Mouse (Mus musculus) forebrain, postnatal 0 days (tissue): ENCODE measurements around the gene Tmem178b. TPM values are rescaled to one million over a fixed set of nuclear protein-coding genes. Genes with fewer than 3 reads are reported as not detected.

ENCODE experiments used
- ATAC-seq: fragments of 200-750 bp; cut with Nextera tagmentation; 2 replicates; pipeline ENCODE4 v1.8.0; 2017; ENCODE audit warnings: mild to moderate bottlenecking, moderate library complexity
- DNase-seq: peaks from one replicate; pipeline ENCODE4 v3.0.0-alpha.2; 2015
- H3K27ac ChIP-seq: fragments of 300-500 bp; sonication (generic); 2 replicates; pipeline ENCODE4 v1.5.1; 2014; ENCODE audit warnings: low read depth, mild to moderate bottlenecking, antibody characterized with exemption, low read length, moderate library complexity, mixed read lengths
- H3K27me3 ChIP-seq: fragments of 300-500 bp; sonication (generic); 2 replicates; pipeline ENCODE4 v1.6.1; 2014; ENCODE audit warnings: mild to moderate bottlenecking, low read length, mixed read lengths; ENCODE audit not compliant: insufficient read depth
- H3K36me3 ChIP-seq: fragments of 300-500 bp; sonication (generic); 2 replicates; pipeline ENCODE4 v1.6.1; 2014; ENCODE audit warnings: mild to moderate bottlenecking, moderate library complexity; ENCODE audit not compliant: insufficient read depth
- H3K4me1 ChIP-seq: fragments of 300-500 bp; sonication (generic); 2 replicates; pipeline ENCODE4 v1.6.1; 2014; ENCODE audit warnings: antibody characterized with exemption; ENCODE audit not compliant: insufficient read depth
- H3K4me2 ChIP-seq: fragments of 300-500 bp; sonication (generic); 2 replicates; pipeline ENCODE4 v1.6.1; 2014; ENCODE audit warnings: low read depth, mild to moderate bottlenecking, moderate library complexity
- H3K4me3 ChIP-seq: fragments of 300-500 bp; sonication (generic); 2 replicates; pipeline ENCODE4 v1.5.1; 2014; ENCODE audit warnings: low read depth, low read length, mixed read lengths
- H3K9ac ChIP-seq: fragments of 300-500 bp; sonication (generic); 2 replicates; pipeline ENCODE4 v1.6.1; 2014; ENCODE audit warnings: mild to moderate bottlenecking
- H3K9me3 ChIP-seq: fragments of 300-500 bp; sonication (generic); 2 replicates; pipeline ENCODE4 v1.6.1; 2016; ENCODE audit warnings: low read length
- CTCF ChIP-seq: sonication (generic); IDR thresholded peaks from 2 replicates; pipeline ENCODE4 v1.5.1; 2016; ENCODE audit warnings: antibody characterized with exemption, control low read depth, low read depth
- WGBS: fragments of 180-500 bp; shearing (Covaris S2); extraction: QIAGEN DNeasy Blood & Tissue Kit; methylation state at CpG from one replicate; pipeline ENCODE4 v1.1.7; 2014; 5-methylcytosine and 5-hydroxymethylcytosine counted together
- polyA plus RNA-seq: library from polyadenylated mRNA; unstranded; fragments of >200 nt; fragmentation: Nextera tagmentation; extraction: Ambion mirVana; gene quantifications from 2 replicates; pipeline ENCODE4 v1.2.1, GENCODE M21; 2015
- total RNA-seq: library from RNA; depleted of rRNA; stranded (reverse); fragments of >200 nt; gene quantifications from 2 replicates; pipeline ENCODE4 v1.2.3, GENCODE M21; 2014

Tmem178b gene
- total and polyA plus RNA-seq, 2 experiments from 2014 or later = 25.1 to 133 TPM

- no peak overlapping the region for H3K4me3 ChIP-seq
- no peak overlapping the region for H3K9ac ChIP-seq
- no peak overlapping the region for H3K4me2 ChIP-seq
- no peaks in the 10 kb centered on the region for H3K9me3 ChIP-seq
- H3K27ac ChIP-seq = no peak overlapping the region
- DNase-seq (peak; percentile 51), ATAC-seq (peak; percentile 58; the same call in 1 of the 2 replicates)
- 55% methylated on average over 13 of the region's 13 CpGs for WGBS
- H3K36me3 ChIP-seq = no peaks in the 10 kb centered on the region
- H3K27me3 ChIP-seq = no peaks in the 10 kb centered on the region
- H3K4me1 ChIP-seq = peaks cover 7% of the 10 kb centered on the region; the same call in 1 of the 2 replicates
- TF ChIP-seq CTCF = peak; percentile 62
Measured at GRCm38 (mm10) chr6:40236841-40237765, 364.0 kb downstream of the Tmem178b start.

- Histone ChIP-seq H3K9ac (no peak overlapping the region), H3K9me3 (no peaks in the 10 kb centered on the region), H3K4me2 (no peak overlapping the region), H3K27ac (no peak overlapping the region), H3K27me3 (no peaks in the 10 kb centered on the region), H3K4me3 (no peak overlapping the region), H3K4me1 (peaks cover 7% of the 10 kb centered on the region; the same call in 1 of the 2 replicates), H3K36me3 (no peaks in the 10 kb centered on the region)
- WGBS = 67% methylated on average over 3 of the region's 3 CpGs
- TF ChIP-seq CTCF = no peak
- ATAC-seq (no peak), DNase-seq (no peak)
Measured at GRCm38 (mm10) chr6:40238857-40239256, 365.8 kb downstream of the Tmem178b start.

GRCm38 (mm10) chr6:40240671-40241070 is 367.6 kb downstream of the Tmem178b start:
- Histone ChIP-seq H3K27ac (no peak overlapping the region), H3K4me3 (no peak overlapping the region), H3K27me3 (no peaks in the 10 kb centered on the region), H3K36me3 (peaks cover 3% of the 10 kb centered on the region; the same call in 1 of the 2 replicates), H3K9me3 (no peaks in the 10 kb centered on the region), H3K9ac (no peak overlapping the region), H3K4me1 (no peaks in the 10 kb centered on the region), H3K4me2 (no peak overlapping the region)
- no peak for ATAC-seq
- TF ChIP-seq CTCF = no peak
- DNase-seq = no peak
- 67% methylated on average over 2 of the region's 2 CpGs for WGBS

- Histone ChIP-seq H3K27ac (no peak overlapping the region), H3K4me3 (no peak overlapping the region), H3K9ac (no peak overlapping the region), H3K36me3 (peaks cover 3% of the 10 kb centered on the region; the same call in 1 of the 2 replicates), H3K27me3 (no peaks in the 10 kb centered on the region), H3K9me3 (no peaks in the 10 kb centered on the region), H3K4me1 (no peaks in the 10 kb centered on the region), H3K4me2 (no peak overlapping the region)
- TF ChIP-seq CTCF = no peak
- peak; percentile 34; the same call in 1 of the 2 replicates for ATAC-seq
- DNase-seq = no peak
- WGBS = 89% methylated on average over 17 of the region's 17 CpGs
Measured at GRCm38 (mm10) chr6:40247398-40247946, 374.4 kb downstream of the Tmem178b start.

DNA sequence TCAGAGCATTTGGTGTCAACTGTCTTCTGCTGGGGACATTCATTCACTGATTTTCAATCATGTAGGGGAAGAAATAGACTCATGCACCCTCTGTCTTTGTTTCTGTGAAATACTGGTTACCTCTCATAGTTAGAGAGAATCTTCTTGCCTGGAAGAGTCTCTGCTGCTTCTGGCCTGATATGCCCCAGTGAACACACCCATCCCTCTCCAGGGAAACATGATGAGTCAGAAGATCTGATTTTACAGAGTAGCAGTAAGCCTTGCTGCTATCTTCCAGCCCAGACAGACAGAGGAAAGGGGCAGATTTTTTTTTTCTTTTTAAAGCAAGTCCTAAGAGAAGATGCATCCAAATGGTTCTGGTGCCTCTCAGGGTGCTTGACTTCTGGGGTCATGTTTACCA is 376.9 kb downstream of the Tmem178b start:
- no peaks in the 10 kb centered on the region for H3K9me3 ChIP-seq
- no peaks in the 10 kb centered on the region for H3K27me3 ChIP-seq
- H3K4me3 ChIP-seq = no peak overlapping the region
- H3K4me2 ChIP-seq = no peak overlapping the region
- H3K36me3 ChIP-seq = peaks cover 3% of the 10 kb centered on the region; the same call in 1 of the 2 replicates
- H3K4me1 ChIP-seq = no peaks in the 10 kb centered on the region
- H3K27ac ChIP-seq = no peak overlapping the region
- no peak for ATAC-seq
- no peak overlapping the region for H3K9ac ChIP-seq
- no peak for DNase-seq
- no peak for TF ChIP-seq CTCF

DNA sequence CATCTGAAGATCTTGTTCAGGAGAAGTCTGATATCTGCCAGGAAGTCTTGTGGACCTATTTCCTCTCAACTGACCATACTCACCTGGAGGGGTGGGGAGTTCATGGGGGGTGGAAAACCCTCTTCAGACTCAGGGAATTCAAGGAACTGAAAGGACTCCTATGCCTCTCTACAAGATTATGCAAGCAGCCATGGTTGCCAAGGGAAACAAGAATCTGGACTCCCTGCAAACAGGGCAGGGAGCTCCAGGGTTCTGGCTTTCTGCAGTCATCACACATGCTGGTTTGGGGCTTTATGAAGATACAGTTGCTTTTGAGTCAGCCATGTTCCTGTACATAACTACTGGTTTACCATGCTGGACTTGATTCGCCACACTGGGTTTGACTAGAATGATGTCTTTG is 390.6 kb downstream of the Tmem178b start:
- DNase-seq (no peak), ATAC-seq (no peak)
- Histone ChIP-seq H3K4me3 (no peak overlapping the region), H3K4me1 (no peaks in the 10 kb centered on the region), H3K27ac (no peak overlapping the region), H3K27me3 (no peaks in the 10 kb centered on the region), H3K9me3 (no peaks in the 10 kb centered on the region), H3K4me2 (no peak overlapping the region), H3K9ac (no peak overlapping the region), H3K36me3 (no peaks in the 10 kb centered on the region)
- no peak for TF ChIP-seq CTCF
- 95% methylated on average over 1 of the region's 1 CpGs for WGBS

- ATAC-seq = no peak
- H3K4me2 ChIP-seq = no peak overlapping the region
- no peak for TF ChIP-seq CTCF
- 82% methylated on average over 5 of the region's 5 CpGs for WGBS
- DNase-seq = no peak
- H3K9me3 ChIP-seq = no peaks in the 10 kb centered on the region
- no peaks in the 10 kb centered on the region for H3K27me3 ChIP-seq
- H3K4me3 ChIP-seq = no peak overlapping the region
- no peaks in the 10 kb centered on the region for H3K4me1 ChIP-seq
- no peak overlapping the region for H3K9ac ChIP-seq
- no peaks in the 10 kb centered on the region for H3K36me3 ChIP-seq
- H3K27ac ChIP-seq = no peak overlapping the region
Measured at GRCm38 (mm10) chr6:40300707-40301106, 427.6 kb downstream of the Tmem178b start.
